Mouse (Mus musculus) MEL (cell line): Measurements from ENCODE around the gene Slc35c1. TPM values are rescaled to one million over a fixed set of nuclear protein-coding genes. Genes with fewer than 3 reads are reported as not detected.

Experiments used
- DNase-seq: peaks from one replicate; pipeline ENCODE4 v3.0.0; 2011; ENCODE audit warnings: low read depth, low spot score
- H3K27ac ChIP-seq: 2 replicates; pipeline ENCODE4 v1.5.1; 2012; ENCODE audit warnings: low read depth, mild to moderate bottlenecking, control low read depth, low read length, moderate library complexity; ENCODE audit not compliant: control insufficient read depth
- H3K27me3 ChIP-seq, 2 experiments: fragments of 150-350 bp in 1 of 2; sonication (generic) in 1 of 2; 2 replicates each; pipeline ENCODE4 v1.6.1; 2012; ENCODE audit warnings: low read length in 2 of 2, mild to moderate bottlenecking in 2 of 2, improper control_type of control experiment in 1 of 2, moderate library complexity in 1 of 2; ENCODE audit not compliant: insufficient read depth in 2 of 2, control insufficient read depth in 1 of 2
- H3K36me3 ChIP-seq, 2 experiments: 2 replicates each; pipeline ENCODE4 v1.6.1; 2012 to 2014; ENCODE audit warnings: low read length in 2 of 2, improper control_type of control experiment in 1 of 2, inconsistent platforms in 1 of 2, mild to moderate bottlenecking in 1 of 2; ENCODE audit not compliant: insufficient read depth in 2 of 2, control insufficient read depth in 1 of 2
- H3K4me1 ChIP-seq, 2 experiments: fragments of 150-350 bp in 1 of 2; sonication (generic) in 1 of 2; 2 replicates each; pipeline ENCODE4 v1.6.1; 2012; ENCODE audit warnings: low read length in 2 of 2, improper control_type of control experiment in 1 of 2, mild to moderate bottlenecking in 1 of 2; ENCODE audit not compliant: insufficient read depth in 2 of 2, control insufficient read depth in 1 of 2
- H3K4me3 ChIP-seq, 2 experiments: fragments of 150-350 bp in 1 of 2; sonication (generic) in 1 of 2; 2 replicates each; pipeline ENCODE4 v1.5.1; 2012; ENCODE audit warnings: low read depth in 2 of 2, low read length in 2 of 2, mild to moderate bottlenecking in 2 of 2, moderate library complexity in 2 of 2, control low read depth in 1 of 2, improper control_type of control experiment in 1 of 2; ENCODE audit not compliant: control insufficient read depth in 1 of 2, insufficient read depth in 1 of 2
- H3K79me2 ChIP-seq: 2 replicates; pipeline ENCODE4 v1.6.1; 2012; ENCODE audit warnings: mild to moderate bottlenecking, low read length, moderate library complexity; ENCODE audit not compliant: control insufficient read depth, poor library complexity, insufficient read depth
- H3K9ac ChIP-seq: 2 replicates; pipeline ENCODE4 v1.6.1; 2012; ENCODE audit warnings: low read depth, mild to moderate bottlenecking, control low read depth, low read length, moderate library complexity; ENCODE audit not compliant: control insufficient read depth, poor library complexity, severe bottlenecking
- H3K9me3 ChIP-seq: fragments of 150-350 bp; sonication (generic); replicated peaks from 2 replicates; pipeline ENCODE4 v1.6.1; 2012; ENCODE audit warnings: mild to moderate bottlenecking, low read length, improper control_type of control experiment, moderate library complexity; ENCODE audit not compliant: insufficient read depth
- BHLHE40 ChIP-seq: IDR thresholded peaks from 2 replicates; pipeline ENCODE4 v1.6.1; 2012; ENCODE audit warnings: low read depth, mild to moderate bottlenecking, inconsistent platforms, low read length, improper control_type of control experiment, borderline replicate concordance
- CHD2 ChIP-seq: IDR thresholded peaks from 2 replicates; pipeline ENCODE4 v1.6.1; 2011; ENCODE audit warnings: low read length, improper control_type of control experiment
- CTCF ChIP-seq, 3 experiments: IDR thresholded peaks in 2 of 3; conservative IDR thresholded peaks in 1 of 3; 2 replicates each; pipeline ENCODE4 v1.5.1; 2011 to 2012; ENCODE audit warnings: low read length in 3 of 3, low read depth in 2 of 3, mild to moderate bottlenecking in 2 of 3, improper control_type of control experiment in 1 of 3, inconsistent platforms in 1 of 3, mixed read lengths in 1 of 3, moderate library complexity in 1 of 3; ENCODE audit not compliant: control insufficient read depth in 1 of 3, insufficient read depth in 1 of 3, poor library complexity in 1 of 3, severe bottlenecking in 1 of 3
- E2F4 ChIP-seq: IDR thresholded peaks from 2 replicates; pipeline ENCODE4 v1.6.1; 2011; ENCODE audit warnings: low read depth, low read length, improper control_type of control experiment, borderline replicate concordance
- ELF1 ChIP-seq: IDR thresholded peaks from 2 replicates; pipeline ENCODE4 v1.6.1; 2014; ENCODE audit warnings: low read depth, mild to moderate bottlenecking, inconsistent platforms, low read length, improper control_type of control experiment, moderate library complexity
- EP300 ChIP-seq, 2 experiments: IDR thresholded peaks; 2 replicates each; pipeline ENCODE4 v1.6.1; 2011; ENCODE audit warnings: improper control_type of control experiment in 2 of 2, low read length in 2 of 2, low read depth in 1 of 2, mild to moderate bottlenecking in 1 of 2
- GABPA ChIP-seq: IDR thresholded peaks from 2 replicates; pipeline ENCODE4 v1.6.1; 2012; ENCODE audit warnings: low read depth, mild to moderate bottlenecking, inconsistent platforms, low read length, improper control_type of control experiment, moderate library complexity
- JUND ChIP-seq: IDR thresholded peaks from 2 replicates; pipeline ENCODE4 v1.6.1; 2011; ENCODE audit warnings: low read depth, mild to moderate bottlenecking, improper control_type of control experiment, low read length
- MAZ ChIP-seq: IDR thresholded peaks from 2 replicates; pipeline ENCODE4 v1.6.1; 2012; ENCODE audit warnings: low read depth, mild to moderate bottlenecking, inconsistent platforms, low read length, improper control_type of control experiment
- MXI1 ChIP-seq: IDR thresholded peaks from 2 replicates; pipeline ENCODE4 v1.6.1; 2011; ENCODE audit warnings: mild to moderate bottlenecking, low read depth, low read length, improper control_type of control experiment
- NELFE ChIP-seq: IDR thresholded peaks from 2 replicates; pipeline ENCODE4 v1.6.1; 2011; ENCODE audit warnings: low read depth, low read length, improper control_type of control experiment
- RAD21 ChIP-seq: IDR thresholded peaks from 2 replicates; pipeline ENCODE4 v1.6.1; 2011; ENCODE audit warnings: mild to moderate bottlenecking, low read depth, low read length, improper control_type of control experiment
- USF1 ChIP-seq: IDR thresholded peaks from 2 replicates; pipeline ENCODE4 v1.6.1; 2014; ENCODE audit warnings: low read depth, mild to moderate bottlenecking, inconsistent platforms, low read length, improper control_type of control experiment, moderate library complexity
- USF2 ChIP-seq, 2 experiments: IDR thresholded peaks; 2 replicates each; pipeline ENCODE4 v1.6.1; 2011 to 2012; ENCODE audit warnings: improper control_type of control experiment in 2 of 2, low read length in 2 of 2, borderline replicate concordance in 1 of 2, inconsistent platforms in 1 of 2, low read depth in 1 of 2, mild to moderate bottlenecking in 1 of 2; ENCODE audit not compliant: insufficient read depth in 1 of 2
- ZKSCAN1 ChIP-seq: IDR thresholded peaks from 2 replicates; pipeline ENCODE4 v1.6.1; 2012; ENCODE audit warnings: low read depth, mild to moderate bottlenecking, inconsistent platforms, low read length, improper control_type of control experiment, moderate library complexity
- ZNF384 ChIP-seq: IDR thresholded peaks from 2 replicates; pipeline ENCODE4 v1.6.1; 2012; ENCODE audit warnings: low read depth, mild to moderate bottlenecking, inconsistent platforms, low read length, improper control_type of control experiment
- polyA plus RNA-seq, 2 experiments: library from polyadenylated mRNA; stranded (reverse) in 1 of 2; unstranded in 1 of 2; fragments of >175 nt in 1 of 2; fragments of >200 nt in 1 of 2; gene quantifications; 2 replicates each; pipeline versions ENCODE4 v1.2.1 to v1.2.4; 2012; ENCODE audit warnings: low replicate concordance in 2 of 2, low read depth in 1 of 2; ENCODE audit not compliant: insufficient read length in 2 of 2, insufficient read depth in 1 of 2, missing spikeins in 1 of 2
- total RNA-seq: library from RNA; depleted of rRNA; stranded (reverse); fragments of 300-350 nt; gene quantifications from 2 replicates; pipeline ENCODE4 v1.2.3, GENCODE M21; 2012

Slc35c1 gene
- total and polyA plus RNA-seq, 3 experiments = 16.8 to 64.5 TPM; not detected in 1

- H3K36me3 ChIP-seq = peaks cover 0 to 34% of the 10 kb centered on the region in 2 experiments; a peak in 2 of 4 replicates
- H3K79me2 ChIP-seq = no peaks in the 10 kb centered on the region
- peaks cover 14 to 42% of the 10 kb centered on the region in 2 experiments for H3K4me1 ChIP-seq
- H3K9ac ChIP-seq = no peak overlapping the region
- DNase-seq = no peak
- H3K27ac ChIP-seq = no peak overlapping the region
- no peak overlapping the region for H3K4me3 ChIP-seq
- H3K9me3 ChIP-seq = no peaks in the 10 kb centered on the region
- no peaks in the 10 kb centered on the region for H3K27me3 ChIP-seq
- TF ChIP-seq ELF1 (no peak), MAZ (no peak), BHLHE40 (no peak), CTCF (IDR thresholded peaks at IDR 0.05 in 2 of 3, conservative IDR thresholded peaks at IDR 0.05 in 1 of 3; ENCODE audit: control insufficient read depth in 1 of 3, insufficient read depth in 1 of 3, low read depth in 2 of 3, low read length in 3 of 3, poor library complexity in 1 of 3, severe bottlenecking in 1 of 3) (no peak), JUND (no peak), USF1 (no peak)
- TF ChIP-seq, all 39 proteins: peak for 0
These were observed 19.9 kb downstream of the Slc35c1 start for GRCm38 (mm10) chr2:92440432-92440831.

GRCm38 (mm10) chr2:92438567-92438966 is 21.8 kb downstream of the Slc35c1 start:
- Histone ChIP-seq H3K36me3 (peaks cover 0 to 24% of the 10 kb centered on the region in 2 experiments; a peak in 2 of 4 replicates), H3K9ac (no peak overlapping the region), H3K4me3 (no peak overlapping the region), H3K27ac (no peak overlapping the region)
- TF ChIP-seq EP300 (IDR thresholded peaks at IDR 0.05; ENCODE audit: low read depth in 1 of 2, low read length in 2 of 2) (no peak), ZNF384 (no peak), CHD2 (no peak), E2F4 (no peak), RAD21 (no peak), USF2 (IDR thresholded peaks at IDR 0.05; ENCODE audit: borderline replicate concordance in 1 of 2, insufficient read depth in 1 of 2, low read depth in 1 of 2, low read length in 2 of 2) (no peak), ZKSCAN1 (no peak), CTCF (IDR thresholded peaks at IDR 0.05 in 2 of 3, conservative IDR thresholded peaks at IDR 0.05 in 1 of 3; ENCODE audit: control insufficient read depth in 1 of 3, insufficient read depth in 1 of 3, low read depth in 2 of 3, low read length in 3 of 3, poor library complexity in 1 of 3, severe bottlenecking in 1 of 3) (no peak), NELFE (no peak), GABPA (no peak), MXI1 (no peak)
- TF ChIP-seq, all 39 proteins: peak for 0
- Histone ChIP-seq H3K4me1 (peaks cover 3 to 34% of the 10 kb centered on the region in 2 experiments), H3K9me3 (no peaks in the 10 kb centered on the region), H3K27me3 (no peaks in the 10 kb centered on the region), H3K79me2 (peaks cover 3% of the 10 kb centered on the region)
- no peak for DNase-seq
